Mouse (Mus musculus) C2C12 (cell line): Measurements from ENCODE around the gene Brinp2. TPM values are rescaled to one million over a fixed set of nuclear protein-coding genes. Genes with fewer than 3 reads are reported as not detected.

Source experiments
- H3K27me3 ChIP-seq: one replicate; pipeline ENCODE4 v1.6.1; 2011; ENCODE audit not compliant: control insufficient read depth, insufficient read depth, insufficient read length
- H3K36me3 ChIP-seq: one replicate; pipeline ENCODE4 v1.6.1; 2011; ENCODE audit not compliant: control insufficient read depth, insufficient read depth
- H3K4me3 ChIP-seq: one replicate; pipeline ENCODE4 v1.5.1; 2011; ENCODE audit warnings: mild to moderate bottlenecking, control low read depth; ENCODE audit not compliant: poor library complexity, insufficient read depth, severe bottlenecking
- H3K79me2 ChIP-seq: one replicate; pipeline ENCODE4 v1.6.1; 2011; ENCODE audit not compliant: control insufficient read depth, insufficient read depth
- H3K79me3 ChIP-seq: one replicate; pipeline ENCODE4 v1.6.1; 2011; ENCODE audit warnings: low read depth, control low read depth
- H3ac ChIP-seq: one replicate; pipeline ENCODE3; 2011; ENCODE audit warnings: low read depth; ENCODE audit not compliant: control insufficient read depth, insufficient read length
- CEBPB ChIP-seq: IDR thresholded peaks from one replicate; pipeline ENCODE4 v1.6.1; 2011; ENCODE audit warnings: low read depth, mild to moderate bottlenecking, control low read depth, moderate library complexity
- CTCF ChIP-seq: IDR thresholded peaks from one replicate; pipeline ENCODE4 v1.5.1; 2011; ENCODE audit not compliant: control insufficient read depth, insufficient read depth, insufficient read length
- FOSL1 ChIP-seq: IDR thresholded peaks from one replicate; pipeline ENCODE4 v1.8.0; 2011; ENCODE audit warnings: mild to moderate bottlenecking, low read length; ENCODE audit not compliant: poor library complexity, insufficient read depth, severe bottlenecking
- MAX ChIP-seq: IDR thresholded peaks from one replicate; pipeline ENCODE4 v1.6.1; 2011; ENCODE audit warnings: mild to moderate bottlenecking, control low read depth
- MYOD1 ChIP-seq: IDR thresholded peaks from one replicate; pipeline ENCODE4 v1.6.1; 2011; ENCODE audit warnings: low read depth; ENCODE audit not compliant: control insufficient read depth, insufficient read length
- MYOG ChIP-seq: IDR thresholded peaks from one replicate; pipeline ENCODE4 v1.6.1; 2011; ENCODE audit not compliant: control insufficient read depth, insufficient read length; ENCODE audit errors: extremely low read depth
- USF1 ChIP-seq: IDR thresholded peaks from one replicate; pipeline ENCODE4 v1.6.1; 2011; ENCODE audit warnings: low read depth, mild to moderate bottlenecking, control low read depth, moderate library complexity
- polyA plus RNA-seq: library from polyadenylated mRNA; unstranded; fragments of >200 nt; fragmentation: generic; extraction: Trizol; gene quantifications from one replicate; pipeline ENCODE4 v1.2.1, GENCODE M21; 2012; ENCODE audit warnings: missing spikeins

The Brinp2 gene
- polyA plus RNA-seq, 1 experiment, result not detected

GRCm38 (mm10) chr1:158214743-158215142 lies 141.4 kb downstream of the Brinp2 start:
- Histone ChIP-seq H3K36me3 (no peaks in the 10 kb centered on the region), H3K27me3 (no peaks in the 10 kb centered on the region), H3ac (no peak overlapping the region), H3K79me3 (no peaks in the 10 kb centered on the region), H3K4me3 (no peak overlapping the region), H3K79me2 (no peaks in the 10 kb centered on the region)
- TF ChIP-seq CEBPB (no peak), USF1 (no peak), CTCF (no peak), MAX (no peak), MYOD1 (no peak), MYOG (no peak), FOSL1 (no peak)

- no peaks in the 10 kb centered on the region for H3K36me3 ChIP-seq
- no peaks in the 10 kb centered on the region for H3K27me3 ChIP-seq
- no peaks in the 10 kb centered on the region for H3K79me2 ChIP-seq
- no peak for TF ChIP-seq FOSL1
- TF ChIP-seq MYOG, result no peak
- H3K4me3 ChIP-seq, result no peak overlapping the region
- H3K79me3 ChIP-seq, result no peaks in the 10 kb centered on the region
- H3ac ChIP-seq, result no peak overlapping the region
These were observed 142.4 kb downstream of the Brinp2 start for GRCm38 (mm10) chr1:158213736-158214135.

GRCm38 (mm10) chr1:158207620-158208019 lies 148.5 kb downstream of the Brinp2 start:
- Histone ChIP-seq H3K4me3 (no peak overlapping the region), H3K36me3 (no peaks in the 10 kb centered on the region), H3K79me3 (no peaks in the 10 kb centered on the region), H3K27me3 (no peaks in the 10 kb centered on the region), H3ac (no peak overlapping the region), H3K79me2 (no peaks in the 10 kb centered on the region)
- no peak for TF ChIP-seq CEBPB
- TF ChIP-seq MYOD1, result no peak
- no peak for TF ChIP-seq MAX
- no peak for TF ChIP-seq USF1
- TF ChIP-seq FOSL1, result no peak
- TF ChIP-seq CTCF, result no peak
- TF ChIP-seq MYOG, result no peak

- TF ChIP-seq CEBPB (no peak), FOSL1 (no peak), MYOD1 (no peak), MAX (no peak), USF1 (no peak), MYOG (no peak), CTCF (no peak)
- Histone ChIP-seq H3K27me3 (no peaks in the 10 kb centered on the region), H3K36me3 (no peaks in the 10 kb centered on the region), H3K4me3 (no peak overlapping the region), H3K79me2 (no peaks in the 10 kb centered on the region), H3K79me3 (no peaks in the 10 kb centered on the region), H3ac (no peak overlapping the region)
These were observed 153.2 kb downstream of the Brinp2 start for GRCm38 (mm10) chr1:158202932-158203331.

Other genes starting within 250 kb of the Brinp2 start
- gene Astn1, start 5.9 kb upstream of the Brinp2 start, polyA plus RNA-seq, result not detected